Mouse (Mus musculus): Measurements from ENCODE around the gene Gm13040. TPM values are rescaled to one million over a fixed set of nuclear protein-coding genes. Genes with fewer than 3 reads are reported as not detected.

Gm13040 gene
- total RNA-seq (2023; ENCODE audit: inconsistent age): not detected in 4 replicates

DNA sequence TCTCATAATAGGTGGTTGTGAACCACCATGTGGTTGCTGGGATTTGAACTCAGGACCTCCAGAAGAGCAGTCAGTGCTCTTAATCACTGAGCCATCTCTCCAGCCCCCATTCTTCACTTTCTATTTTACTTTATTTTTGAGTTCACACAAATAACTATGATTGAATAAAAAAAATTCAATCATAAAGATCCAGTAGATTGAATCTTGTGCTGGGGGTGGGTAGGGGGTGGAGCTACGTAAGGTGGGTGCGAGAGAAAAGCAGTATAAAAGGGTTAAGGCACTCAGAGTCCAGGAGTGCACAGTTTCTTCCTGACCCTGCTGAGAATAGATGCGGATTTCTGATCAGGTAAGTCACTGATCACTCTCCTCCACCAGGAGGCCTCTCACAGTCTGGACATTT, at the start of gene Gm13040:
Gene Gm13040, plus strand, starts transcription at position 301 of the 400 bp plus-strand sequence.

GRCm38 (mm10) chr4:143511043-143511442, 24.7 kb upstream of the Gm13040 start, which contains the start of gene Gm13043:
Gene Gm13043, plus strand, starts transcription at chr4:143511343.

DNA sequence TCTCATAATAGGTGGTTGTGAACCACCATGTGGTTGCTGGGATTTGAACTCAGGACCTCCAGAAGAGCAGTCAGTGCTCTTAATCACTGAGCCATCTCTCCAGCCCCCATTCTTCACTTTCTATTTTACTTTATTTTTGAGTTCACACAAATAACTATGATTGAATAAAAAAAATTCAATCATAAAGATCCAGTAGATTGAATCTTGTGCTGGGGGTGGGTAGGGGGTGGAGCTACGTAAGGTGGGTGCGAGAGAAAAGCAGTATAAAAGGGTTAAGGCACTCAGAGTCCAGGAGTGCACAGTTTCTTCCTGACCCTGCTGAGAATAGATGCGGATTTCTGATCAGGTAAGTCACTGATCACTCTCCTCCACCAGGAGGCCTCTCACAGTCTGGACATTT, 15.6 kb downstream of the Gm13040 start, which contains the start of the genes BC080695 and Gm13057:
Gene BC080695, plus strand, starts transcription at position 301 of the 400 bp plus-strand sequence.
Gene Gm13057, plus strand, starts transcription at position 310 of the 400 bp plus-strand sequence.

Other genes with a start within 250 kb of the Gm13040 start
- gene Pdpn, start 236.4 kb upstream of the Gm13040 start, total RNA-seq (2023; ENCODE audit: inconsistent age): not detected in 4 replicates
- not detected in 4 replicates for gene Lrrc38, start 186.2 kb upstream of the Gm13040 start, total RNA-seq (2023; ENCODE audit: inconsistent age)
- gene Pramel1, start 141.5 kb upstream of the Gm13040 start, total RNA-seq (2023; ENCODE audit: inconsistent age): not detected in 4 replicates
- gene Pramef8, start 123.5 kb upstream of the Gm13040 start, total RNA-seq (2023; ENCODE audit: inconsistent age): 58.5 to 72.0 TPM (median 67.7 TPM) in 4 replicates
- gene Oog4, start 85.6 kb upstream of the Gm13040 start, total RNA-seq (2023; ENCODE audit: inconsistent age): not detected in 4 replicates
- not detected in 4 replicates for gene Gm13043, start 24.6 kb upstream of the Gm13040 start, total RNA-seq (2023; ENCODE audit: inconsistent age)
- gene BC080695, start 15.7 kb downstream of the Gm13040 start, total RNA-seq (2023; ENCODE audit: inconsistent age): not detected in 4 replicates
- gene Gm13057, start 15.8 kb downstream of the Gm13040 start, total RNA-seq (2023; ENCODE audit: inconsistent age): not detected in 4 replicates
- not detected in 4 replicates for gene Gm13083, start 79.0 kb downstream of the Gm13040 start, total RNA-seq (2023; ENCODE audit: inconsistent age)
- not detected in 4 replicates for gene Gm13088, start 121.3 kb downstream of the Gm13040 start, total RNA-seq (2023; ENCODE audit: inconsistent age)
- gene Gm13089, start 166.8 kb downstream of the Gm13040 start, total RNA-seq (2023; ENCODE audit: inconsistent age): not detected in 4 replicates
- not detected in 4 replicates for gene Gm13078, start 183.5 kb downstream of the Gm13040 start, total RNA-seq (2023; ENCODE audit: inconsistent age)

All from B cell, adult (primary cell).